Mouse (Mus musculus) testis, postnatal 14 days (tissue): ENCODE data around the gene Atp8a2.

Experiments
- DNase-seq: peaks from one replicate; pipeline ENCODE4 v3.0.0; 2021; ENCODE audit warnings: low spot score

Gene Atp8a2

DNA sequence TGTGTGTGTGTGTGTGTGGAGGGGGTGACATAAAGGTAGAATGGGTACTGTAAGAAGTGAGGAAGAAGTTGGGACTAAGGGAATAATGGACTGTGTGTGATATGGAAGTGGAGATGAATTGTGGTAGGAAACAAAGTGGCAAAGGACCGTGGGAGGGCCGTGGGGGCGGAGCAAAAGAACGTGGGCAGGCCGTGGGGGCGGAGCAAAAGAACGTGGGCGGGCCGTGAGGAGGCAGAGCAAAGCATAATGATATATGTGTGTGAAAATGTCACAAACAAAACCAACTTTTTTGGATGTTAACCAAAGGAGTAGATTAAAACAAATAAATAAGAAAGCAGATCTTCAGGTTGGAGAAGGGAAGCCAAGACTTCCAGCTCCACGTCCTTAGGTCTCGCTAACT, 44.6 kb downstream of the Atp8a2 start:
- DNase-seq, result peak; percentile 19

DNA sequence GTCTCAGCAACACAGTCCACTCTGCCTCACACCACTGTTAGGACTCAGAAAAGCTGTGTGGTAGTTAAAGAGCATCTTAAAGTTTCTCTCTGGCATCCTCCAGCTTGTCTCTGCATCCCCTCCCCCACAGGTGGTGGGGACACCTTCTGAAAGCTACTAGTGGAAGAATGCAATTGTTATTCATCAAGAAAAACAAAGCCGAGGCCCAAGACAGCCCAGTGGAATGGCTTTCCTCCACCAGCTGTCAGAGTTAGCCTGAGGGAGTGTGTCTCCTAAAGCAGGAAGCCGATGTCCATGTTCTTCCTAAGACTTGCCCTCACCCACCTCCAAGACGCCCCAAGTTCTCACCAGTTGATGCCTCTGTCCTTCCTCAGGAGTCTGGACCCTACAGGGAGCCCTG, 48.1 kb downstream of the Atp8a2 start:
- DNase-seq, result no peak

DNA sequence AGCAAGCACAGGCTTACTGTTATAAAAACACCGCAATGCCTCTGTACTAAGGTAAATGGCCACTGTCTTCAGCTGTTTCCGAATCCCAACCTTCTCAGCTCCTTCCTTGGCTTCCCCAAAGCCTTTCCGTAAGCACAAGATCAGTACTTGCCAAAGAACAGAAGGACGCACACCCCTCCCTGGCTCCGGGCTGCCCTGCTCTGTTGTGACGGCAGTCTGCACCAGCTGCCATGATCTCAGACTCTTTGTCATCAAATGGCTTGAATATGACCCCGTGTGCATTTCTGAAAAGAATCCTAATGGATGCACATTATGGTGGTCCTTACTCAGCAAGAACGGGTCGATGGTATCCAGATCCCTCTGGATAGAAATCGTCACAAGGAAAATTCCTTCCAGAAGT, 53.7 kb downstream of the Atp8a2 start:
- no peak for DNase-seq

GRCm38 (mm10) chr14:60138339-60138738, 58.6 kb downstream of the Atp8a2 start:
- no peak for DNase-seq

DNA sequence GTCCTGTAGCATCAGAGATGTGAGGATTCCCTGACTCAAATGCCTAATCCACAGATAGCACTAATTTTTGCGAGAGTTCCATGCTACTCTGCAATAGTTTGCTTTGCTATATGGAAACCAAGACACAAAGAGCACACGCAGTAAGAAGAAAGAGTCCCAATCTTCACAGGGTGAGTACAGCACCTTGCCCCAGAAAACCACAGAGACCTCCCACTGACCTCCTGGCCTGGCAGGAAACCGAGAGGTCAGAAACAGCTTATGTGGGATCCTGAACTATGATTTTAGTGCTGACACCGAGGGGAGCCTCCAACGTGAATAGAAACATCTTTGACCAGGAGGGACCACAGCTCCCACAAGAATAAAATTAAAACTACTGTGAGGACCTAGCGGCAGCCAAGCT, 59.2 kb downstream of the Atp8a2 start:
- no peak for DNase-seq

DNA sequence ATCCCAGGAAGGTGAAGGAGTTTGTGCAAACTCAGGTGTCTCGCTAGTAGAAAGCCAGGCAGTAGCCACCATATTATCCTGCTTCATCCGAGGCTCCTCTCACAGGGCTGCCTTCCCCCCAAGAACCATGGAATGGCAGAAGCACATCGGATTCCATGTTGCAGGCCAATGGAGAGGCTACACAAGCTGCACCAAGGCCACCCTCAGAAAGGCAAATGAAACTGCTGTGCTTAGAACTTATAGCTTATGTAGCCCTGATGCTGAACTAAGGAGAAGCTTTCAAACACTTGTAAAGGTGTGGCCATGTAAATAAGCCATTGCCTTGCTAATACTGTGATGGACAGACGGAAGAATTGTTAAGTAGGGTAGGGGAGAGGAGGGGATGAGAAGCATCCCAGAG, 61.2 kb downstream of the Atp8a2 start:
- DNase-seq, result no peak

DNA sequence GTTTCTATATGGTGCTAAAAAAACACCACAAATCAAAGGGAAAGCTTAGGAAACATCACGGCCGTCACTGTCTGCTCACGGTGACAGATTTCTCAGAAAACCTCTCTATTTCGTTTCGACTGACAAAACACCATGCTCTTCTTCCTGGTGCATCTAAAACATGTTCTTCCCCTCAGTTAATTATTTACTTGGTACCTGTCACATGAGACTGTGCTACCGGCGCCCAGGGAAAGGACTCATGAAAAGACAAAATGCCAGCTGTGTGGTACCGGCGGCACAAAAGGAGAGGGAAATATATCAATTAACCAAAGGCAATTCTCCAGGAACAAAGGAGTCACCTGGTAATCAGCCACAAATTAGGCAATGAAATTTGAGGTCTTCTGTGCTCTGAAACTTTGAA, 62.3 kb downstream of the Atp8a2 start:
- no peak for DNase-seq

DNA sequence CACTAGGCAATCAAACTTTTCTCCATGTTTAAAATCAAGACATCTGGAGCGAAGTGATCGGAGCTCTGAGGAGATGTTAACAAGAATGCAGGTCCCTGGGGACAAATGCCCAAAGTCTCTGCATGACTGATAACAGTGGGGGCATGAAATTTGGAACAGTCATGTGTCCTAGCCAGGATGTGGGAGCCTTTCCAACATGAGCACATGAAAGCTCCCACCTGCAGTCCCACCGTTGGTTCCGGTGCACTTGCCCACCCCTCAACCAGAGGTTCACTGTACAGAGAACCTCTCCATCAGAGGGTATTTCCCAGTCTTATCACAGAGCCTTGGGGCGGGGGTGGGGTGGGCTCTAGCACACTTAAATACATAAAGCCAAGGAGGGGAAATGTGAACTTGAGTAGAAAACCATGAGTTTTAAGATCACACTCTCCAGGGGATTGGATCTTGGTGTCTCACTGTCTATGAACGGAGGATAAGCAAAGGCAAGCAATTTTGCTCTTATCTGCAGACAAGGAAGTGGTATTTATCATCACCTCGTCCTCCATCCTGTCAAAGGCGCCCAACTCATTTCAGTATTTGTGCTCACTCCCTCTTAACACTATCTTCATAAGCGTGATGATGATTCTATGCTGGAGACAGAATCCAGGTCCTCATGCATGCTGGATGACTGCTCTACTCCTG, 65.6 kb downstream of the Atp8a2 start:
- no peak for DNase-seq

GRCm38 (mm10) chr14:60129564-60129963, 67.4 kb downstream of the Atp8a2 start:
- no peak for DNase-seq

DNA sequence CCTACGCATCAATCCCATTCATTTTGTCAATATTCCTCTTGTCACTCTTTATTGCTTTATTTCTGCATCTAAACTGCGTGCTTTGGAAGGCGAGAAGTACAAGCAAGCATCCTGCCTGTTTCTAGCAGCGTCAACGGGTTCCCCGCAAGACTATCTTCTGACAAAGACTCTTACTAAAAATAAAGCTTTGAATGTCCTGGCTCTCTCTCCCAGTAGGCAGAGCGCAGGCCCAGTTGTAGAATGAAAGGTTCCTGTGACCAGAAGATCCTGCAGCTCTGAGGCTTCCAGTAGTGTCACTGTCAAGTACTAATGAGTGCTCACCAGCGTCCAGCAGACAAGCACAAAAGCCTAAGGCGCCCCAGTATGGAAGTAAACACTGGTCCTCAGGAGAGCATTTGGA, 71.8 kb downstream of the Atp8a2 start:
- DNase-seq, result no peak

DNA sequence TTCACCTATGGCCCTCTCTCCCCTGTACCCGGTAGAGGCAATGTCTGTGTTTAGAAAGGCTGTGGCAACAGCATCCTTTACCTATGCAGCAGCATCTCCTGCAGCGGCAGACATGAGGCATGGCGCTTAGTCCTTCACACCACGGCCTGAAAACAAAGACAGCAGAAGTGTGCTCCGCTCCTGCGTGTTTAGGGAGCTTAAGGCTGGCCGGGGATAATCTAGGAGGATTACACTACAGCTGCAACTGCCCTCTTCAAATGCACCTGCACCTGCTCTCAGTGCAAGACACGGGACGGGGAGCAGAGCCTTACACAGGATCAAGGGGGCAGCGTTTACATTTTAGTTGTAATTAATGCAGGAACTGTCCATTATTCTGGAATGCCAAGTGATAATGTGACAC, 75.4 kb downstream of the Atp8a2 start:
- no peak for DNase-seq

GRCm38 (mm10) chr14:60117792-60118585, 79.0 kb downstream of the Atp8a2 start:
- no peak for DNase-seq

DNA sequence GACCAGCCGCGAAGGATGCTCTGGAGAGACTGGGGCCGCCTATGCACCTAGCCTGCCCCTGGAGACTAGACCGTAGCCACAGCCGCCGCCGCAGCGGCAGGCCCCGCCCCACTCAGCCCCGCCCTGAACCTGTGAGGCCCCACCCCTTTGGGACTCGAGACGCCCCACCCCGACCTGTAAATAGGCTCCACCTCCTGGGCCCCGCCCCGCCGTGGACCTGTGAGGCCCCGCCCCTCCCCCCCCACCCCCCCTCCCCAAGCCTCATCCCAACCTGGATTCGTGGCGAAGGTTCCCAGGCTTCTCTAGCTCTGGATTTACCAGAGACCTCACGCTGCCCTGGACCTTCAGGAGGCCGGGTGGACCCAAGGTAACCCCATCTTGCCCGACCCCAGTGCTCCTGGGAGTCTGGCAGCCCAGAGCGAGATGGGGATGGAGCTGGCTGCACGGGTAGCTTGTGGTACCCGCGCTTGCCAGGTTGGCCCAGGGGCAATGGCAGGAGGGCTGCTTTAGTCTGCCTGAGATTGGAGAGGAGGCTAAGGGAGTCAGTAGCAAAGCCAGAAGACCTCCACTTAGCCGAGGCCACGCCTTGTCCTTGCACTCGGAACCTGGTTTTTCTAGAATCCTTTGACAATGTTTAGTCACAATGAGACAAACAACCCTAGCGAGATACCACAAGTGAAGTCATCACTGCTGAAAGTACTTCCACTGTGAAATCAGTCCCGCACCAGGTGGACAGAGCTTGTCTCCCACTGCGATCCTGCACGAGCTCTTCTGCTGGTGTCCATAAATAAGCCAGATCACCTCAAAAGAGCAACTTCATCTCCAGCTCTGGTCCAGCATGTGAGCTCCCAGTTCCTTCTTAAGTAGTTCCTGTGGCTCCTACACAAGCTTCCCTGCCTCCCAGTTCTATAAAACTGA, 109.9 kb downstream of the Atp8a2 start:
- DNase-seq, result peak; percentile 65

DNA sequence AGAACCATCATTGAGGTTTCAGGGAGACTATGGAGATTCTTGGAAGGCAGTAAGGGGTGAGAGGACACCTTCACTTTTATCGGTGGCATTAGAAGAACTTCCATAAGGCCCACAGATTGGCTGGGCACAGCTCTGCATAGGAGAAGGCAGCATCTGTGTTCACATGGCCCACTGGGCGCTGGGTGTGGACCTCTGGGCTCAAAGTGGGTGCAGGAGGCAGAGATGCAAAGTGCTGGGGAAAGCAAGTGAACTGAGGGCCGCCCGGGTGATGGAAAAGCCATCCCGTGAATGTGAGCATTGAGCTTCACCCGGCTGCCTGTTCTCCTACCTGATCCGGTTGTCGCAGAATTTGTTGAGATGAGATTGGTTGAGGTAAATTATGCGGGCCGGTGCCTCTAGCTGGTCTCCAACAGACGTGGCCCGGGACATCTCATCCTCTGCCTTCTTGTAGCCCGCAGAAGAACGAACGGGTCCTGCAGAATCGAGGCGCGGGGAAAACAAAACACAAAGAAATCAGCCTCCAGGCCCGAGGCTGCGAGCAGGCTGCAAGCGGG, 110.6 kb downstream of the Atp8a2 start:
- no peak for DNase-seq

DNA sequence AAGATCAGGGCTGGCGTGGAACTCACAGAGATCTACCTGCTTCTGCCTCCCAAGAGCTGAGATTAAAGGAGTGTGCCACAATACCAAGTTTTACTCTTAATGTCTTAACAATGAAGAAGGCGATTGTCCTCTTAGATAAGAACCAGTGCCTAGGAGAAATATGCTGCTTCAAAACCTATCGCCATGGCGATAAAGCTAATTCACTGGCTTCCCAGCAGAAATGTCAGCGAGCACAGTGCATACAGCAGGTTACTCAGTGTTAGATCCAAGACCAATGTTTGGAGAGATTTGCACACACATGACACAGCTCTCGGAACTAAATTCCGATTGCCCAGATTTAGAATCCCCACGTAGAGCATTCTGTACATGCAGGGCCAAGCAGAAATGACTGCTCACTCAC, 114.2 kb downstream of the Atp8a2 start:
- DNase-seq, result no peak

DNA sequence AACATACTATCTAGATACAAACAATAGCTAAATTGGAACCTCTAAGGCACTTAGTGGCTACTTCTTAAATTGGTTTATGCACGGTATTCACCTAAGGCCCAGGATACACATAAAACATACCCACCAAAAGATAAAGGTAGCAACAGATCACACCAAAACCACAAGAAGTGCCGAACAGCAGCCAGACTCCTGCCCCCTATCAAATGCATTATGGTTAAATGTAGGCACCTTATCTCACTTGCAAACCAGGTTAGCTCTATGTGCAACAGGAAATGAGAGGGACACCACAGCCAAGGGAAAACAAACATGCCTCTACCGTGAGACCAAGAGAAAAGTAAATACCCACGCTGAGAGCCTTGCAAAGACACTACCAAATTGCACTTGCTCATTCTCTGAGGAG, 124.5 kb downstream of the Atp8a2 start:
- DNase-seq, result no peak

- no peak for DNase-seq
Observed at GRCm38 (mm10) chr14:60065186-60065585, 131.8 kb downstream of the Atp8a2 start.

DNA sequence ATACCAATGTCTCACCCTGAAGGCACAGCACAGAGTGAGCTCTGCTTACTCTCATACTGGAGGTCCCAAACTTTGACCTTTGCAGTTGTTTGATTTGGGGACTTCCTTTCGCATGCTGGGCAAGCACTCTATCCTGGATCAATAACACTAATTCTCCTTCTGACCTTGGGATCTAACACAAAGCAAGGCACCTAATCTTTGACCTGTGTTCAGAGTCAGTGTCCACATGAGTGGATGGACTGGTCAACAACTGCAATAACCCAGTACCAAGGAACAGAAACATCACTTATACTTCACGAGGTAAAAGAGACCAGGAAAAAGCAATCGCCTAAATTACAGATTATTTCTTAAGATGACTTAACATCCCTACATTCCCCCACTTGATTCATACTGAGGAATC, 136.0 kb downstream of the Atp8a2 start:
- DNase-seq, result no peak

- no peak for DNase-seq
Observed at GRCm38 (mm10) chr14:60058867-60059266, 138.1 kb downstream of the Atp8a2 start.

DNA sequence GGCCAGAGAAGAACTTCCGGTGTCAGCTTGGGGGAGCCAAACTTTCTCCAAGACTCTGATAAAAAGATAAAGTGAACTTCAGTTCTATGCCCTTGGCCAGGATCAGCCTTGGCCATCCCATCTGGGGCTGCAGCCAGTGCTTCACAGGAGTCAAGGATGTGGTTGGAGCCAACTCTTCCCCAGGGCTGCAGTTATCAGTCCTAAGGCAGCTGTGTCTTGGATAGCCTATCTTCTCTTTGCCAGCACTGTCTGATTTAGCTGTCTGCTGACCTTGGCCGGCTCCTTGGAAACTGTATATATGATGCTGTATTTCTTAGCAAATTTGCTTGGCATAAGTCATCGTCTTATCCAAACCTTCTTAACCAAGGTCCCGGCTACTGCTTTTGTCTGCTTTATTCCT, 141.7 kb downstream of the Atp8a2 start:
- DNase-seq, result peak; percentile 44

DNA sequence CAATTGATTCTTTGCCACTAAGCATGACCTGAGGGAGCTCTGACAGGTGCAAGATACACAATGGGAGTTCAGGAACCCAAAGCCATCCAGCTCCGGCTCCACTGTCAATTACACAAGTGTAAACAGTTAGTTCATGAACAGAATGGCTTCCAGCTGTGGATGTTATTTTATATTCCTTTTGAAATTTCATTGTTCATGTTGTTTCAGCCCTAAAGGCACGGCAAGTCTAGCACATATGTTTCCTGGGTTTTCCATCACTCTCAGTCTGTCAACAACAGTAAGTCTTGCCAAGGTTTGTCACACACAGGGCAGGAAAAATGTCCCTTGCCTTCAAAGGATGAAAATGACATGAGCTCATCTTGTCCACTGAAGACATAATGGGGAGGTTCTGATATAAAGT, 166.3 kb downstream of the Atp8a2 start:
- DNase-seq, result no peak

DNA sequence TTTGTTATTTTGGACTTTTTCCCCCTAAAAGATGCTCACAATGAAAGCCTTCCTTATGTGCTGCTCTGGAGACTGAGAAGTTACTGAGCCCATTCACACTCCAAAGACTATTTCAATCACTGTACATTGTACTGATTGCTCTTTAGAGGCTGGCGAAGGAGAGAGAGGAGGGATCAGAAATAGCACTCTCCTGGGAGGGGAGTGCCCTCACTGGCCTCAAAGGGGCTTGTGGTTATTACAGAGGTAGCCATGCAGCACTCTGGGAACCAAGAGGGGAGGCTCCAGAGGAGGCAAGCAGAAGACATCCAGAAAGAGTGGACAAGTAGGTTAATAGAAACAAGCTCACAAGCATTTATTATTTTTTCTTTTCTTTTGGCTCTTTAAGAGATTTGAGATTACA, 169.8 kb downstream of the Atp8a2 start:
- no peak for DNase-seq
